In the genomic region with DNA sequence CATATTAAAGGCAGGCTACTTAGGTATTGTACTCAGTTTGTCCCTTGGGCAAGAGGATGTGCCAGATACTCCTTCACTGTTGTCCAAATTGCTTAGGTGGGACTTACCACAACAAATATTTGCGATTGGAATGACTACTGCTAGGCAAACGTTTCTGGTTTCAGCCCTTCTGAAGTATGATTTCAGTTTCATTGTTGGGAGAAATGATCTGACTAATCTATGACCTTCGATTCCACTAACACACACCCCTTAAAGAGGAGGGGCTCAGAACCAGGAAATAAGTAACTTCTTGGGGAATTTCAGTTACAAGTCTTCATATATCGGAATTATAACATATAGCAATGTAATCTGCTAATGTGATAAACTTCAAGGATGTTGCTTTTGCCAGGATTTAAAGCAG, we compare ENCODE assay signal across 24 mouse cellular contexts.
"Had no signal": no experiment of that assay in that cellular context is flagged by ENCODE, and none has a peak within 500 bp of the region (broad histone marks: within the 10 kb centered on the region; RNA-seq: fewer than 3 reads in every experiment).

No protein-coding gene starts in this region.

- H3K4me3 ChIP-seq: kidney, embryonic 15.5 days; layer of hippocampus, adult 2 months; limb, embryonic 10.5 days; limb, embryonic 13.5 days; liver, embryonic 12.5 days; liver, embryonic 15.5 days; lung, embryonic 15.5 days; megakaryocyte, embryonic 14.5 days; midbrain, embryonic 10.5 days; midbrain, embryonic 13.5 days; myocyte; neural tube, embryonic 13.5 days; stomach, embryonic 15.5 days had no signal

- H3K36me3 ChIP-seq: kidney, embryonic 15.5 days; liver, embryonic 12.5 days; liver, embryonic 15.5 days; lung, embryonic 15.5 days; midbrain, embryonic 10.5 days; midbrain, embryonic 13.5 days; neural tube, embryonic 13.5 days; stomach, embryonic 15.5 days had no signal

- H3K27ac ChIP-seq: kidney, embryonic 15.5 days; layer of hippocampus, adult 2 months; limb, embryonic 10.5 days; limb, embryonic 13.5 days; liver, embryonic 12.5 days; liver, embryonic 15.5 days; lung, embryonic 15.5 days; midbrain, embryonic 10.5 days; midbrain, embryonic 13.5 days; neural tube, embryonic 13.5 days; stomach, embryonic 15.5 days had no signal

- H3K9ac ChIP-seq: kidney, embryonic 15.5 days; limb, embryonic 13.5 days; liver, embryonic 12.5 days; liver, embryonic 15.5 days; lung, embryonic 15.5 days; midbrain, embryonic 13.5 days; neural tube, embryonic 13.5 days; stomach, embryonic 15.5 days had no signal

- H3K27me3 ChIP-seq: kidney, embryonic 15.5 days; limb, embryonic 13.5 days; liver, embryonic 12.5 days; liver, embryonic 15.5 days; lung, embryonic 15.5 days; megakaryocyte, embryonic 14.5 days; midbrain, embryonic 13.5 days; neural tube, embryonic 13.5 days; stomach, embryonic 15.5 days had no signal

- H3K9me3 ChIP-seq: kidney, embryonic 15.5 days; limb, embryonic 10.5 days; limb, embryonic 13.5 days; liver, embryonic 12.5 days; liver, embryonic 15.5 days; lung, embryonic 15.5 days; megakaryocyte, embryonic 14.5 days; midbrain, embryonic 10.5 days; midbrain, embryonic 13.5 days; neural tube, embryonic 13.5 days; stomach, embryonic 15.5 days had no signal

- DNase-seq: kidney, adult 8-10 months; kidney, postnatal 14 days; layer of hippocampus, adult 9-11 months; liver; lung, adult 18-20 months; lung, postnatal 10 days; lung, postnatal 36 days; spleen, adult 18-20 months; thymus, adult 18-20 months; thymus, postnatal 36 days had no signal

- H3K4me2 ChIP-seq: kidney, embryonic 15.5 days; limb, embryonic 13.5 days; liver, embryonic 12.5 days; liver, embryonic 15.5 days; lung, embryonic 15.5 days; midbrain, embryonic 13.5 days; neural tube, embryonic 13.5 days; stomach, embryonic 15.5 days had no signal

- ATAC-seq: liver, embryonic 12.5 days; midbrain, embryonic 13.5 days; midbrain, embryonic 16.5 days had no signal

- H3K4me1 ChIP-seq: kidney, embryonic 15.5 days; liver, embryonic 12.5 days; liver, embryonic 15.5 days; lung, embryonic 15.5 days; midbrain, embryonic 10.5 days; midbrain, embryonic 13.5 days; neural tube, embryonic 13.5 days; stomach, embryonic 15.5 days had no signal
